Mouse (Mus musculus) heart, postnatal 0 days (tissue): ENCODE data around the gene Tmem213.

Experiments used
- CTCF ChIP-seq: IDR thresholded peaks from 2 replicates; pipeline ENCODE4 v1.5.1; 2016; ENCODE audit warnings: antibody characterized with exemption, control low read depth, low read depth
- EP300 ChIP-seq: IDR thresholded peaks from 2 replicates; pipeline ENCODE4 v1.6.1; 2016; ENCODE audit warnings: antibody characterized with exemption, low read depth

- TF ChIP-seq CTCF (no peak), EP300 (no peak)
These were observed 43.9 kb upstream of the Tmem213 start for GRCm38 (mm10) chr6:38065122-38065500.
